Mouse (Mus musculus): Measurements from ENCODE around the gene Cir1. TPM values are rescaled to one million over a fixed set of nuclear protein-coding genes. Genes with fewer than 3 reads are reported as not detected.

Cir1 gene
- total RNA-seq, 1 experiment from 2014 or later = 27.6 TPM

Other genes starting within 250 kb of the Cir1 start
- 46.2 and 52.6 TPM in 2 replicates for gene Ola1, start 93.8 kb downstream of the Cir1 start, total RNA-seq (2021)
- gene Sp9, start 40.8 kb downstream of the Cir1 start, total RNA-seq (2021) = not detected in 2 replicates
- gene Scrn3, start 100 bp downstream of the Cir1 start, total RNA-seq (2021) = 24.1 and 29.1 TPM in 2 replicates
- gene Gpr155, start 73.9 kb upstream of the Cir1 start, total RNA-seq (2021) = 5.7 and 8.3 TPM in 2 replicates
- 14.9 and 17.0 TPM in 2 replicates for gene Wipf1, start 217.0 kb upstream of the Cir1 start, total RNA-seq (2021)